Mouse (Mus musculus): ENCODE data around the gene Lrpprc. TPM values are rescaled to one million over a fixed set of nuclear protein-coding genes. Genes with fewer than 3 reads are reported as not detected.

The Lrpprc gene
- polyA plus RNA-seq, 1 experiment from 2014 or later = 50.4 TPM

DNA sequence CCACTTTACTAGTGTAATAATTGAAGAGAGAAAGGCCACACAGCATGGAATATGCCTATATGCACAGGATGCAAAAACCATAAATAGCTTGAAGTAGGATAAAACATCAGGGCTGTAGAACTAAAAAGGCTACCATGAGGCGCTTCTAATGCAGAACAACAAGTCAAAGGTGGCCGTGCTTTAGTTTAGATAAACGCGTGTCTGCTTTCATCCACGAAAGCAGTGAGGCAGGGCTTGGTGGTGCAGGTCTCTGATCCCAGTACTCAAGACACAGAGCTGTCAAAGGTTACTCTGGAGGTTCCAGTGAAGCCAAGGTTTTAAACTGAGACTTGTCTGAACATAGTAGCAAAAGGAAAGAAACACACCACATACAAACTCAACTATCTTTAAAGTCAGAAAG lies 61.4 kb downstream of the Lrpprc start:
- H3K4me1 ChIP-seq = no peaks in the 10 kb centered on the region
- H3K36me3 ChIP-seq = peaks cover 61% of the 10 kb centered on the region
- no peak overlapping the region for H3K4me3 ChIP-seq
- no peak for DNase-seq (ENCODE audit: low spot score)
- H3K27me3 ChIP-seq (ENCODE audit: low read depth, poor library complexity, severe bottlenecking) = no peaks in the 10 kb centered on the region
- no peaks in the 10 kb centered on the region for H3K9me3 ChIP-seq (replicated peaks)
- WGBS = 95% methylated on average over 5 of the region's 5 CpGs
- H3K27ac ChIP-seq (replicated peaks) = no peak overlapping the region

DNA sequence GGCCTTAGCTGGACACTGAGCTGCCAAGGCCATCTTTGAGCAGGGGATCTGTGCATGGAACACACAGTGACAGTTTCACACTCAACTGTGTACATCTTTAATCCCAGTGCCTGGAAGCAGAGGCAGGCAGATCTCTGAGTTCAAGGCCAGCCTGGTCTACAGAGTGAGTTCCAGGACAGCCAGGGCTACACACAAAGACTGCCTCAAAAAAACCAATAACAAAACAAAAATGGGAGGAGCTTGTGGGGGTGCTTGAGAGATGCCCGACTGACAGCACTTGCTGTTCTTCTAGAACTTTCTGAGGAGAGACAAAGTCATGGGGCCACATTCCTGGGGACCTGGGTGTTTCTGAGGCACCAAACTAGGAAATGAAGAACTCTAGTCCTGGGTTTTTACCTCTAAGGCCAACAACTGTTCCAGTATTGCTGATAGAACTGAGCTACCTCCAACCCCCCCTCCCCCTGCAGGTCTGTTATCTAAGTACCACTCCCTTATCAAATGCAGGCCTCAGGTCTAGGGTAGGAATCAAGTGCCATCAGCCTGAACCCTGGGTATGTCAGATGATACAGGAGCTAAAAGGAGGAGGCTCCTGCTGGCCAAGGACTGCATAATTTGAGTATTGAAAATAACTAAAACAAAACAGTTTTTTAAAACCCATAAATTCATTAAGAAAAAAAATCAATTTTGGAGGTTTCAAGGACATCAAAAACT lies 62.2 kb downstream of the Lrpprc start:
- Histone ChIP-seq H3K27me3 (ENCODE audit: low read depth, poor library complexity, severe bottlenecking) (no peaks in the 10 kb centered on the region), H3K4me1 (no peaks in the 10 kb centered on the region), H3K36me3 (peaks cover 68% of the 10 kb centered on the region), H3K4me3 (no peak overlapping the region), H3K9me3 (replicated peaks) (no peaks in the 10 kb centered on the region), H3K27ac (replicated peaks) (no peak overlapping the region)
- no peak for DNase-seq (ENCODE audit: low spot score)
- 77% methylated on average over 1 of the region's 1 CpGs for WGBS

DNA sequence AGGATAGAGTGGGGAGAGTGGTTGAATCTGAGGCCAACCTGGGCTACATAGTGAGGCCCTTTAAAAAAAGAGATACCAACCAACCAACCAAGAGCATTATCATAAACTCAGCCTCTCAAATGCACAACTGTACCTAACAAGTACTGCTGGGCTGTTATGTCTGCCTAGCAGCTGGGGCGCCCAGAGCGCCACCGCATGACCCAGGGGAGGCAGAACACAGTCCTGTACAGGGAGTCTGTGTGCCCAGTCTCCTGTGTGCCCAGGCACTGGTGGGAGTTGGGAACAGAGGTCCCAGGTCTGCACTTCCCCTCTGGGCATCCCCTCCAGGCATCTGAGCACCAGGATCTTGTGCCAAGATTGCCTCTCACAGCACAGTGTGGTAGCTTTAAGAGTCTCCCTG lies 65.4 kb downstream of the Lrpprc start:
- Histone ChIP-seq H3K27ac (replicated peaks) (no peak overlapping the region), H3K4me1 (no peaks in the 10 kb centered on the region), H3K27me3 (ENCODE audit: low read depth, poor library complexity, severe bottlenecking) (no peaks in the 10 kb centered on the region), H3K4me3 (no peak overlapping the region), H3K9me3 (replicated peaks) (no peaks in the 10 kb centered on the region), H3K36me3 (peaks cover 70% of the 10 kb centered on the region)
- 98% methylated on average over 3 of the region's 3 CpGs for WGBS
- DNase-seq (ENCODE audit: low spot score) = no peak

DNA sequence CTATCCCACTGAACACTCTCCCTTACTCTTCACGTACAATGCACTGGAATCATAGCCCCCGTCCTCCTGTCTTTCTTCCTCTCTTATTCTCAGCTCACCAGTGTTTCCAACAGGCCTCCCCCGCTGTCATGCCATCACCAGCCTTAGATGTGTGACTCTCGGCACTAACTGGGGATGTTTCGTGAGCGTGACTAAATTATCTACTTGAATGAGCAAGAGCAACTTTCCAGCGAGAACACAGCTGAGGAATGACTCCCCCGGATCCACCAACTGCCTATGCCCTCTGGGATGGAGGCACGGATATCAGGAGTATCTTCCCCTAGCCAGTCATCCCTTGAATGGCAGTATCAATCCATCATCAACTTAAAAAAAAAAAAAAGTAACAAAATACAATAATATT lies 66.6 kb downstream of the Lrpprc start:
- Histone ChIP-seq H3K4me1 (no peaks in the 10 kb centered on the region), H3K27me3 (ENCODE audit: low read depth, poor library complexity, severe bottlenecking) (no peaks in the 10 kb centered on the region), H3K36me3 (peaks cover 63% of the 10 kb centered on the region), H3K9me3 (replicated peaks) (no peaks in the 10 kb centered on the region), H3K4me3 (no peak overlapping the region), H3K27ac (replicated peaks) (no peak overlapping the region)
- no peak for DNase-seq (ENCODE audit: low spot score)
- whole genome bisulfite sequencing = 79% methylated on average over 9 of the region's 9 CpGs

DNA sequence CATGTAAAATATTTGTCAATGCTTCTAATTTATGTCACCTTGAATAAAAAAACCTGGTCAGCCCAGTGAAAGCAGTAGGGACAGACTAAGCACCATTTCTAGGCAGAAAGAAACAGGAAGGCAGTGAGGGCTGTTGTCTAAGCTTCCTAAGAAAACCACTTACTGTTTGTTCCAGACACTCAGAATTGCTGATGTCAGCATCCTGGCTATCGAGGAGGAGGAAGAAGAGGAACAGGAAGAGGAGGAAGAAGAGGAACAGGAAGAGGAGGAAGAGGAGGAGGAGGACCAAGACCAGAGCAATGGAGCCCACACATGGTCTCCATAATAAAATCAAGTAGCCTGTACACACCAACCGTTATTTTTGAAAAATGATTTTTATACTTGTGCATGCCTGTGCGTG lies 71.5 kb downstream of the Lrpprc start:
- Histone ChIP-seq H3K4me3 (no peak overlapping the region), H3K36me3 (peaks cover 32% of the 10 kb centered on the region), H3K4me1 (peaks cover 16% of the 10 kb centered on the region), H3K9me3 (replicated peaks) (no peaks in the 10 kb centered on the region), H3K27ac (replicated peaks) (no peak overlapping the region), H3K27me3 (ENCODE audit: low read depth, poor library complexity, severe bottlenecking) (no peaks in the 10 kb centered on the region)
- no peak for DNase-seq (ENCODE audit: low spot score)
- 95% methylated on average over 3 of the region's 3 CpGs for WGBS

DNA sequence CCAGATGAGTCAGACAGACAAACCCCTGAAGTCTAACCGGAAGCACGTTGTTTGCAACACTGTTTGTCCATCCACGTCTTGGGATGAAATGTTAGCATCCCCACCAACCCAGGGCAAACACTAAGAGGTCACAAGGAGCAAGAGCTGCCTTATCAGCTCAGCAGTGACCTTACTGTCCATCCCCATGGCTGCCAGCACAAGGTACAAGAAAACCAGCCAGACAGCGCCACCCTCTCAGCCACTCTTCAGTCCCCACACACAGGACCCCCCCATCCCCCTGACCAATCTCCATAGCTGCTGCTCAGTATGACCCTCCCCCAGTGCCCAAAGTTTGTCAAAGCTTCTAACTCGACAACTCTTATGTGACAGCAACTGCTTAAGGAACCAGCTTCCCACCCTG lies 73.2 kb downstream of the Lrpprc start:
- Histone ChIP-seq H3K4me3 (no peak overlapping the region), H3K4me1 (peaks cover 23% of the 10 kb centered on the region), H3K27me3 (ENCODE audit: low read depth, poor library complexity, severe bottlenecking) (no peaks in the 10 kb centered on the region), H3K9me3 (replicated peaks) (no peaks in the 10 kb centered on the region), H3K27ac (replicated peaks) (no peak overlapping the region), H3K36me3 (peaks cover 35% of the 10 kb centered on the region)
- WGBS = 69% methylated on average over 5 of the region's 5 CpGs
- DNase-seq (ENCODE audit: low spot score) = no peak

DNA sequence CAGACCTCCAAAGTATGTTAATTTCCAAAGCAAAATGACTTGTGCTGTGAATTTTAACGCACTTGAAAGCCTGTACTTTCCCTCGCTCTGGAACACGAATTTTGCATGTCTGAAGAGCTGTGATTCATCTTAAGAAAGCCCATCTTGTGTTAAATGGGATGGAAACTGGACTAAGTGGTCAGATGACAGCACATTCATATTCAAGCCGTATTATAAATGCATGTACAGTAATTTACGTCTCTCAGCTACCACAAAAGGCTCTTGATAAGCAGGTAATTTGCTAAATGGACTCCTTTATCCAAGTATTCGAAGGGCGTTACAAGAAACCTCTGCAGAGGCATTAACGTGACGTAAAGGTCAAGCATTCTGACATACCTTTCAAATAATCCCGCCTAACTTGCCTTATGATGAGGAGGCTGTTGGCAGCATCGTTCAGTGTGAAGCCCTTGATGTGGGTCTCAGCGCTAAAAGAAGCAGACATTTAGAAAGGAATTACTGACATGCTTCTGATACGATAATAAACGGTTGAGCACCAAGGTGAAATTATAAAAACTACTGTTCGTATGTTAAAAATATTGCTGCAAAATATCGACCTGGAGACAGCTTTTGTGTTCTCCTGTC lies 74.2 kb downstream of the Lrpprc start:
- 89% methylated on average over 16 of the region's 16 CpGs for WGBS
- Histone ChIP-seq H3K9me3 (replicated peaks) (no peaks in the 10 kb centered on the region), H3K36me3 (peaks cover 35% of the 10 kb centered on the region), H3K4me1 (peaks cover 23% of the 10 kb centered on the region), H3K4me3 (no peak overlapping the region), H3K27ac (replicated peaks) (no peak overlapping the region), H3K27me3 (ENCODE audit: low read depth, poor library complexity, severe bottlenecking) (no peaks in the 10 kb centered on the region)
- no peak for DNase-seq (ENCODE audit: low spot score)

DNA sequence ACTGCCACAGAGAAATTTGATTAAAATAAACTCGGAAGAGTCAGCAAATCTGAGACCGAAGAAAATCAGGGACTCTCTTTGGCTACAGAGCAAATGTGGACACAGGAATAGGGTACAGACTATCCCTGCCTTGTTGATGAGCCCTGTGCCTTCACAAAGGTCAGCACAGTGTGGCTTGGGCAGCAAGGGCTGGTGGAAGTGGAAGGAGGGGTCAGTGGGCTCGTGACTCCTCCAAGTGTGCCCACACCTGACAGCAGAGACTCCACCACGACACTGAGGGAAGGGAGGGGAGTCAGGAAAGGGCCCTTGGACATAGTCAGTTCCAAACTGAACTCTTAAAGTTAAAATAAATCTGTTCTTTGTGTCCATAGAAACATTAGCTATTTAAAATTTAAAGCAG lies 75.7 kb downstream of the Lrpprc start:
- WGBS = 64% methylated on average over 4 of the region's 4 CpGs
- Histone ChIP-seq H3K27ac (replicated peaks) (no peak overlapping the region), H3K9me3 (replicated peaks) (no peaks in the 10 kb centered on the region), H3K4me1 (peaks cover 23% of the 10 kb centered on the region), H3K4me3 (no peak overlapping the region), H3K36me3 (peaks cover 35% of the 10 kb centered on the region), H3K27me3 (ENCODE audit: low read depth, poor library complexity, severe bottlenecking) (no peaks in the 10 kb centered on the region)
- no peak for DNase-seq (ENCODE audit: low spot score)

DNA sequence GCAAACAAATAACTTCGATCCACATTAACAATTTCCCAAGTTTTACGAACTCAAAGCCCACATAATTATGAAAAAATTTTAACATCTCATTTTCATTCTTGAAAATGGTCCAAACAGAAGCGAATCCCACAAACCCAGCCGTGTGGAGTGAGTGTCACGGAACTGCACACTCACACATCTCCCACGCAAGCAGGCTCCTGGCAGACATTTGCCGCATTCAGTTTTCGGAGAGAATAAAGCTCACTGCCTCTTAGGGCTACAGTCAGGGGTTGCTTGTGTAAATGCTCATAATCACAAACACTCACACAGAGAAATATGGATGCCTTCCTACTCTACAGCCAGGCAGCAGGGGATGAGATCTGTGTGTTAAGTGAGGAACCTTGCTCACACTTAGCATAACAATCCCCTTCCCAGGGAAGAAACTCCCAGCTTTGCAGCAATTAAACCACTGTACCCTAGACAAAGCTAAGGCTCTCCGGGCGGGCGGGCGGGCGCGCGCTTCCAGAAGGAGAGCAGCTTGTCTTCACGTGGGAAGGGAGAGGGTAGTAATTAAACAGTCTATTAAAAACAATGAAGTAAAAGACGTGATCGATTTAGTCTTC lies 76.9 kb downstream of the Lrpprc start:
- Histone ChIP-seq H3K27ac (replicated peaks) (no peak overlapping the region), H3K36me3 (peaks cover 48% of the 10 kb centered on the region), H3K4me1 (peaks cover 34% of the 10 kb centered on the region), H3K27me3 (ENCODE audit: low read depth, poor library complexity, severe bottlenecking) (no peaks in the 10 kb centered on the region), H3K9me3 (replicated peaks) (no peaks in the 10 kb centered on the region), H3K4me3 (no peak overlapping the region)
- 75% methylated on average over 18 of the region's 18 CpGs for WGBS
- no peak for DNase-seq (ENCODE audit: low spot score)

DNA sequence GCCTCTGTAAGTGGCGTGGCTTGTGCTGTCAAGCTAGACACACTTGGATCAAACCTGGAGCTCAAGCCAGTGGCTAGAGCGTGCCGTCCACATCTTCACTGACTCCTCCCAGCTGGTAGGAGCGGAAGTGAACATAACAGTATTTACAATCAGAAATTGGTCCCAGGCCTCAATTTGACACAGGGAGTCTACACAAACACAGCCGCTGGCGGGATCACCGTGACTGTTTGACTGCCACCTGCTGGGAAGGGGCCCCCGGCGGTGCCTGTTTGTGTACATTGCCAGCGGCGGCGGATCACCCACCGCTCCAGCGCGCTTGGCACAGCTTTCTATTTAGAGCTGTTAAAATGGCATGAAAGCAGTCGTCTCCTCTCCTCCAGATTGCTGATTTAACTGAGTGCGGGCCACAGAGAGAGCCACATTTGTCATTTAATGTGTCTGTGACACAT lies 81.2 kb downstream of the Lrpprc start:
- Histone ChIP-seq H3K27ac (replicated peaks) (no peak overlapping the region), H3K9me3 (replicated peaks) (no peaks in the 10 kb centered on the region), H3K4me3 (no peak overlapping the region), H3K4me1 (peaks cover 23% of the 10 kb centered on the region), H3K27me3 (ENCODE audit: low read depth, poor library complexity, severe bottlenecking) (no peaks in the 10 kb centered on the region), H3K36me3 (peaks cover 68% of the 10 kb centered on the region)
- peak; percentile 51 for DNase-seq (ENCODE audit: low spot score)
- 59% methylated on average over 17 of the region's 17 CpGs for WGBS

DNA sequence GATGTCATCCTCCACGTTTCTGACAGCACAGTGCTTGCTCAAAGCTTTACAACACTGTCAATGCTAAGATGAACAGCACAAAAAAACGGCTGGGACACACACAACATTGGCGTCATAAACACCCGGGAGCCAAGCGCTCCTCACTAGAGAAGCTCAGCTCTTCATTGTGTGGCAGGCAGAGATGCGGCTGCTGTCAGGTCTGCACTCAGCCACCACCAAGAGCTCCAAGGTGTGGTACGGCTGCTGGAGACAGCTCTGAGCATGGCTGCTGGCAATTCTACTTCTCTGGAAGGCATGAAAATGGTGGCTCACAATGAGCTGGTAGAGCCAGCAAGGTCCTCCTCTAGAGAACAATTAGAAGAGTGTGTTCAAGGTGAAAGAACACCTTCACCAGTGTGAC lies 81.8 kb downstream of the Lrpprc start:
- Histone ChIP-seq H3K27ac (replicated peaks) (no peak overlapping the region), H3K36me3 (peaks cover 74% of the 10 kb centered on the region), H3K27me3 (ENCODE audit: low read depth, poor library complexity, severe bottlenecking) (no peaks in the 10 kb centered on the region), H3K4me1 (peaks cover 18% of the 10 kb centered on the region), H3K9me3 (replicated peaks) (no peaks in the 10 kb centered on the region), H3K4me3 (no peak overlapping the region)
- no peak for DNase-seq (ENCODE audit: low spot score)
- 86% methylated on average over 7 of the region's 7 CpGs for WGBS

DNA sequence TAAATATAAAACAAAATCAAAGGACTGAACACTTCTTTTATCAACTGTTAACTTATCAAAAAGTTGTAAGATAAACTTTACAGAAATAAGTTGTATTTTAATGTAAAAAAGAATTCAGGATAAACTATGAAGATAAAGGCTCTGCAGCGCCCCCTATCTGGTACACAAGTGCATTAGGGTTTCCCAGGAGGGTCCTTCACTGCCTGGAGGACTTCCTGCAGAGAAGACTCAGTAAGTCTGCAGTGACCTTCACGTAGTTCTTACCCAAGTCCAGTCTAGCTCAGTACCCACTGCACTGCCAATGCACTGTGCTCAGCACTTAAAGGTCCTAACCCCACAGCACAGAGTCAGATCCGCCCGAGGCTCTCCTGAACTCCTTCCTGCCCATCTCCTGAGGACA lies 83.2 kb downstream of the Lrpprc start:
- no peak for DNase-seq (ENCODE audit: low spot score)
- Histone ChIP-seq H3K4me3 (no peak overlapping the region), H3K9me3 (replicated peaks) (no peaks in the 10 kb centered on the region), H3K27ac (replicated peaks) (no peak overlapping the region), H3K4me1 (peaks cover 20% of the 10 kb centered on the region), H3K36me3 (peaks cover 64% of the 10 kb centered on the region), H3K27me3 (ENCODE audit: low read depth, poor library complexity, severe bottlenecking) (no peaks in the 10 kb centered on the region)
- WGBS = 69% methylated on average over 4 of the region's 4 CpGs

DNA sequence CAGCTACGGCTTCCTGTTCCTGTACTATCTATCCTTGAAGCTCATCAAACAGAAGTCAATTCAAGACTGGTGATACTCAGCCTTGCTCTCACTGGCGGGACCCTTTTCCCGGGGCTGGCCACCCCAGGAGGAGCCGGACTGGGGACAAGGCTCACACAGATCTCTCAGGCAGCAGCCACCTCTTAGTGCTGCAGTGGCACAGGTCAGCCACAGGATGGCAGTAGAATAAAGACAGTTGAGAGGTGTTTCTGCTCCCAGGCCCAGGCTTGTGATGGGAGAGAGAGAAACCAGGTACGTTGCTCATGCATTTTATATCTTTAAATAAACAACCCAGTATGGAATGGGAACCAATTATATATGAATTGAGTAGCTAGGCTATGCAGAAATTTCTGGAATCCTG lies 91.9 kb downstream of the Lrpprc start:
- H3K9me3 ChIP-seq (replicated peaks) = no peaks in the 10 kb centered on the region
- H3K27ac ChIP-seq (replicated peaks) = no peak overlapping the region
- peaks cover 1% of the 10 kb centered on the region; the same call in 1 of the 2 replicates for H3K36me3 ChIP-seq
- H3K27me3 ChIP-seq (ENCODE audit: low read depth, poor library complexity, severe bottlenecking) = no peaks in the 10 kb centered on the region
- H3K4me1 ChIP-seq = peaks cover 18% of the 10 kb centered on the region
- peak; percentile 67 for DNase-seq (ENCODE audit: low spot score)
- 35% methylated on average over 5 of the region's 5 CpGs for WGBS
- no peak overlapping the region for H3K4me3 ChIP-seq

Measured in midbrain, embryonic 10.5 days (tissue).